Mouse (Mus musculus) inflammation-experienced regulatory T-cells, adult 6 months (primary cell): Measurements from ENCODE around the gene Kalrn. TPM values are rescaled to one million over a fixed set of nuclear protein-coding genes. Genes with fewer than 3 reads are reported as not detected.

Experiments used
- ATAC-seq: one replicate; pipeline ENCODE4 v1.8.0; 2017
- polyA plus RNA-seq, 3 experiments: library from polyadenylated mRNA; unstranded; fragments of 100-300 nt; shearing (Covaris generic); gene quantifications; one replicate each; pipeline ENCODE4 v1.2.1; 2017

Kalrn gene
- polyA plus RNA-seq, 3 experiments from 2014 or later: 0.21 TPM; not detected in 2

GRCm38 (mm10) chr16:34063313-34063712 is 510.0 kb downstream of the Kalrn start:
- ATAC-seq: no peak

- no peak for ATAC-seq
These were observed 511.7 kb downstream of the Kalrn start for GRCm38 (mm10) chr16:34061661-34062060.

GRCm38 (mm10) chr16:34058611-34059010 is 514.7 kb downstream of the Kalrn start:
- ATAC-seq: no peak

GRCm38 (mm10) chr16:34057464-34057863 is 515.9 kb downstream of the Kalrn start:
- no peak for ATAC-seq

GRCm38 (mm10) chr16:34056418-34057111 is 516.8 kb downstream of the Kalrn start:
- ATAC-seq: no peak

GRCm38 (mm10) chr16:34050090-34050489 is 523.2 kb downstream of the Kalrn start:
- ATAC-seq: no peak

GRCm38 (mm10) chr16:34049361-34049760 is 524.0 kb downstream of the Kalrn start:
- ATAC-seq: no peak

GRCm38 (mm10) chr16:34048232-34048631 is 525.1 kb downstream of the Kalrn start:
- ATAC-seq: no peak

GRCm38 (mm10) chr16:34047543-34047942 is 525.8 kb downstream of the Kalrn start:
- ATAC-seq: no peak

- no peak for ATAC-seq
These were observed 526.3 kb downstream of the Kalrn start for GRCm38 (mm10) chr16:34047006-34047360.

- no peak for ATAC-seq
These were observed 526.9 kb downstream of the Kalrn start for GRCm38 (mm10) chr16:34046268-34047005.

GRCm38 (mm10) chr16:34044539-34044938 is 528.8 kb downstream of the Kalrn start:
- no peak for ATAC-seq

- ATAC-seq: no peak
These were observed 530.1 kb downstream of the Kalrn start for GRCm38 (mm10) chr16:34043048-34043795.

- no peak for ATAC-seq
These were observed 530.7 kb downstream of the Kalrn start for GRCm38 (mm10) chr16:34042586-34042985.

GRCm38 (mm10) chr16:34040276-34040675 is 533.1 kb downstream of the Kalrn start:
- no peak for ATAC-seq

- ATAC-seq: no peak
These were observed 533.6 kb downstream of the Kalrn start for GRCm38 (mm10) chr16:34039736-34040135.

- no peak for ATAC-seq
These were observed 536.8 kb downstream of the Kalrn start for GRCm38 (mm10) chr16:34036327-34037047.

GRCm38 (mm10) chr16:34035780-34036179 is 537.6 kb downstream of the Kalrn start:
- no peak for ATAC-seq

- no peak for ATAC-seq
These were observed 539.1 kb downstream of the Kalrn start for GRCm38 (mm10) chr16:34034267-34034666.

GRCm38 (mm10) chr16:34032011-34032645 is 541.2 kb downstream of the Kalrn start:
- no peak for ATAC-seq

GRCm38 (mm10) chr16:34031565-34031964 is 541.8 kb downstream of the Kalrn start:
- ATAC-seq: no peak

- no peak for ATAC-seq
These were observed 543.0 kb downstream of the Kalrn start for GRCm38 (mm10) chr16:34030379-34030778.
